Mouse (Mus musculus) c-Kit-negative CD71-positive TER-119-positive erythroid progenitor cells, embryonic 14.5 days (primary cell): ENCODE results near the gene Calhm2.
"Not testable (repeated sequence)": the region's sequence is repeated elsewhere in the genome, so short reads cannot be mapped to it uniquely, and the experiment has no call there.

Experiments
- DNase-seq: peaks from one replicate; pipeline ENCODE4 v3.0.0-alpha.2; 2013; ENCODE audit warnings: low read depth, low spot score

Gene Calhm2

GRCm38 (mm10) chr19:47151332-47152061, 13.4 kb upstream of the Calhm2 start:
- DNase-seq, result no peak

- DNase-seq, result no peak
Observed at GRCm38 (mm10) chr19:47149854-47150253, 11.8 kb upstream of the Calhm2 start.

GRCm38 (mm10) chr19:47148267-47148847, 10.3 kb upstream of the Calhm2 start:
- no peak for DNase-seq

- no peak for DNase-seq
Observed at GRCm38 (mm10) chr19:47144154-47144553, 6.1 kb upstream of the Calhm2 start, which contains the start of gene Calhm1. Gene Calhm1 (minus strand): TSS chr19:47144254.

GRCm38 (mm10) chr19:47142438-47142837, 4.3 kb upstream of the Calhm2 start:
- DNase-seq, result no peak

- not testable (repeated sequence) for DNase-seq
Observed at GRCm38 (mm10) chr19:47139611-47140010, 1.5 kb upstream of the Calhm2 start.

DNA sequence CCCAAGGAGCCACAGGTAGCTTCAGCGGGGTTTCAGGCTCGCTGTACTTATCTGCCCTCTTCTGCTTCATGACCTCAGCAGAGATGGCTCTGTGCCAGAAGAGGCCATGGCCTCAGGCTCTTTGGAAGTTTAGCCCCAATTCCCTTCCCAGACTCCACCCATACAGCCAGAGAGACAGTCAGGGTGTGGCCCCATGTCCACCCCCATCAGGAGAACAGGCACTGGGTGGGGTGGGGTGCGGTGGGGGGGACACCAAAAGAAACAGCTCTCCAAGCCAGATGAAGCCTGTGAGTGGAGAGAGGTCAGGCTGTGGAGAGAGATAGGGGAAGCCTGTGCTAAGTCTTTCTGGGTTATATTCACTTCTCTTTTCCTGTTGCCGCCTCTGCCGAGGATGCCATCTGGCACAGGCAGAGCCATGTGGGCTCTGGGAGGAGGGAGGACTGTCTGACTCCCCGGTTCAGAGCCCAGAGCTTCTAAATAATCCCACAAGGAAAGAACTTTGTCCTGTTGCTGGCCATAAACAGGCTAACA, 978 bp downstream of the Calhm2 start:
- no peak for DNase-seq

- DNase-seq, result no peak
Observed at GRCm38 (mm10) chr19:47136170-47136569, 1.9 kb downstream of the Calhm2 start.

GRCm38 (mm10) chr19:47135568-47135967, 2.5 kb downstream of the Calhm2 start:
- DNase-seq, result no peak

DNA sequence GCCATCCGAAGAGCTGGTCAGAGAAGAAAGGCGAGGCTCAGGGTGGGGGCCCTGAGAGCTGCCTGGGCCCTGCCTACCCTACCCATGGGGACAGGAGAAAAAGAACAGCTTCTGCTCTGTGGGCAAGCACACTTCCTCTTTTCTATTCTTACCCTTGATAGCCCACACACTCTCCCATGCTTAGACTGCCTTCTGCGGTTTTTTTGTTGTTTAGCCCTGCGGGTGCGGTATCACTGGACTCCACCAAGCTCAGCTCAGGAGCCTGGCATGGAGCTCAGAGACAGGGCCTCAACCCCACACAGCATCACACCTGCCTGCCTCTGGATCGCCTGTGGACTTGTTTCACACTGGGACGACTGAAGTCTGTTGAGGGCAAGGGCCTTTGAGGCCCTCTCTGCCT, 4.9 kb downstream of the Calhm2 start:
- DNase-seq, result no peak

- no peak for DNase-seq
Observed at GRCm38 (mm10) chr19:47130551-47131125, 7.5 kb downstream of the Calhm2 start.

DNA sequence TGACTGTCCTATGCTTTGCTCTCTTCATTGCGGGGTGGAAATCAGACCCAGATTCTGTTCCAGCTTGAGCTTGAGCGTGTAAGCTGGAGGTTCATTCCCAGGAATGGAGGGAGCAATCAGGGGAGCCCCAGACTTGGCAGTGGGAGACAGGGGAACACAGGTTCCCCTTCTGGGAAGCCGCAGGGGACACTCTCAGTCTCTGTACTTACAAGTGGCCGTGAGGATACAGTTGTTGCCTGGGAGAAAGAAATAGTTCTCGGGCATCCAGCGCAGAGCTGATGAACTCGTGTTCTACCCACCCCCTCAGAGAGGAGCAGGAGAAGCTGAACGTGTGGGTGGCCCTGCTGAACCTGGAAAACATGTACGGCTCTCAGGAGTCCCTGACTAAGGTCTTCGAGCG, 9.3 kb downstream of the Calhm2 start:
- no peak for DNase-seq

GRCm38 (mm10) chr19:47128164-47128563, 9.9 kb downstream of the Calhm2 start:
- DNase-seq, result no peak

- peak; percentile 21 for DNase-seq
Observed at GRCm38 (mm10) chr19:47122802-47123201, 15.3 kb downstream of the Calhm2 start.

DNA sequence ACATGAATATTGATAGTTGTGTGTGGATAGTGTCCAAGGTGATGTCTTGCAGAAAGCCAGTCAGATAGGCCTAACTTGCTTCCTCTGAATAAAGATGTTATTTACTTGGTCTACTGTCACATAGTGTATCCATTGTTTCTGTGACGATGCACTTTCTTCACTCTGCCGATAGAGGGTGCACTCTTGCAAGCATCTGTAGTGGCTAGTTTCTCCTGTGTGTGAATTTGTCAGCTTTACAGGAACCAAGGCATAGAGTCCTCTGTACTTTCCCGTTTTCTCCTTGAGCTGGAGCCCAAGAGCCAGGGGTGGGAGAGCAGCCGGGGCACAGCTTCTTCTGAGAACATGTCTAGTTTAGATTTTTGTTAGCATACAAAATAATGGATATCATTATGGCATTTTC, 17.0 kb downstream of the Calhm2 start:
- DNase-seq, result peak; percentile 8

GRCm38 (mm10) chr19:47118634-47119033, 19.5 kb downstream of the Calhm2 start:
- no peak for DNase-seq

- no peak for DNase-seq
Observed at GRCm38 (mm10) chr19:47104641-47105271, 33.3 kb downstream of the Calhm2 start.

- no peak for DNase-seq
Observed at GRCm38 (mm10) chr19:47101080-47101479, 37.0 kb downstream of the Calhm2 start.

DNA sequence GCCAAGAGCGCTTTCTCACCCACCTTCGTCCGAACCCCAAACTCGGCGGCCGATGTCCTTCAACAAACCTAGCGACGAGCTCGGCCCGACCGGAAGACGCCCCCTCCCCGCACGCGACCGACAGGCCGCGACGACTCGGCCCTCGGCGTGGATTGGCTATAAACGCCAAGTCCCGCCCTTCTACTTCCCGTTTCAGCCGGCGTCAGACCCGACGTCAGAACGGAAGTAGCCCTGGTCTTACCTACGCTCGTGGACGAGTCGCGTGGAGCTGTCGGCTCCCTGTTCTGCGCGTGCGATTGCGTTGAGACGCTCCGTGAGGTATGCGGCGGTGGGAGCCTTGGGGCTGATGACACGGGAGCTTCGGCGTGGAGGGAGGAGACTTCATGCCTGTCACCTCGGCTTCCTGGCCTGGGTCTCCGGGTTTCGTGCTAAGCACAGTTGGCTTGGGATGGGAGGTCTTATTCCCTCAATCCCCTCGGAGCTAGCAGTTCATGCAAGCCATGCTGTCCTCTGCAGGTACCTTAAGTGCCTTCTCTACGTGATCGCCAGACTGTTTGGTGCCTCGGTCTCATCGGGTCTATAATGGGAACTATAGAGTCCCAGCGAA, 47.4 kb downstream of the Calhm2 start, which contains the start of the genes Usmg5 and Pdcd11:
TSS of gene Usmg5 (minus strand) at position 98 of the 607 bp plus-strand sequence.
TSS of gene Pdcd11 (plus strand) at position 219 of the 607 bp plus-strand sequence.
- peak; percentile 85 for DNase-seq

- peak; percentile 31 for DNase-seq
Observed at GRCm38 (mm10) chr19:47089718-47090525, 48.2 kb downstream of the Calhm2 start.

DNA sequence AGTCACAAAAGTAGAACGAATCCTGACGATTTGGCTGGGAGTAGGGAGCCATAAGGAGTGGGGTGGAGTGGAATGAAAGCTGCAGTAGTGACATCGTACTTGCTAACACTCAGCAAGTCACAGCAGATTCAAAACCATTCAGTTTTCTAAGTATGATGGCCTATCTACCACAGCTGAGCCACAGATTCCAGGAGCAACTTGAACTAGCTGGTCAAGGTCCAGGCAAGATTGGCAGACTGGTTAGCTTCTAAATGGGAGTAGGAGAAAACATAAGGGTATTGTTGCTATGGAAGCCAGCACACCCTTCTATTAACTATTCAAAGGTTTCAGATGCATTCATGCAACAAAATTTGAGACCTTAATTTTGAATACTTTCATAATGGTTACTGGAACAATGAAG, 49.9 kb downstream of the Calhm2 start:
- no peak for DNase-seq
